Mouse (Mus musculus) bone marrow macrophage, adult 2 months (primary cell): ENCODE measurements around the gene Tas2r135.

Source experiments
- CTCF ChIP-seq: IDR thresholded peaks from 2 replicates; pipeline ENCODE4 v1.5.1; 2012; ENCODE audit warnings: low read depth, mild to moderate bottlenecking, low read length, moderate library complexity
- POLR2A ChIP-seq: IDR thresholded peaks from 2 replicates; pipeline ENCODE4 v1.6.1; 2012; ENCODE audit warnings: mild to moderate bottlenecking, low read depth, low read length, borderline replicate concordance

GRCm38 (mm10) chr6:42435490-42435889 is 30.3 kb downstream of the Tas2r135 start:
- TF ChIP-seq CTCF (no peak), POLR2A (no peak)
